Mouse (Mus musculus) hindlimb bud, embryonic 11.5 days (tissue): Measurements from ENCODE around the gene Msh4.
A peak's percentile ranks its signal among the peaks of the same experiment; 100 is the strongest.
"Not testable (repeated sequence)": the region's sequence is repeated elsewhere in the genome, so short reads cannot be mapped to it uniquely, and the experiment has no call there.

ENCODE experiments used
- DNase-seq: peaks from one replicate; pipeline ENCODE4 v3.0.0-alpha.2; 2012; ENCODE audit warnings: low read depth, low spot score; ENCODE audit errors: extremely low spot score

The Msh4 gene

DNA sequence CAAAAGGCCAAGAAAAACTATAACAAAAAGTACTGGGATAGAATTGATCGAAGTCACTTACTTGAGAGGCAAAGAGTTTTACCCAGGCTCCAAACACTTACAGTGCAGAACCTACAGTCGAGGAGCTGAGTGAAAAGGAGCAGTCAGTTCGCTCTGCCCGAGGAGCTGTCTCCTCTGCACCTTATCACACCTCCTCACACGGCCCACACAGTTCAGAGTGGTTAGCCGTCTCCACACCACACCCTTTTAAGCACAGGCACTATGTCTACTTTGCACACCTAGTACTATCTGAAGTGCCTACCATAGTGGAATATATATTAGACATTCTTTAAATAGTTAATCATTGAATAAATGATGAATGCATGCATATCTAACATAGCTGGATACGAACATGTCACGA, 53.7 kb downstream of the Msh4 start:
- DNase-seq, result no peak

- DNase-seq, result no peak
Measured at GRCm38 (mm10) chr3:153850759-153851158, 55.2 kb downstream of the Msh4 start.

GRCm38 (mm10) chr3:153849368-153850015, 56.4 kb downstream of the Msh4 start:
- no peak for DNase-seq

DNA sequence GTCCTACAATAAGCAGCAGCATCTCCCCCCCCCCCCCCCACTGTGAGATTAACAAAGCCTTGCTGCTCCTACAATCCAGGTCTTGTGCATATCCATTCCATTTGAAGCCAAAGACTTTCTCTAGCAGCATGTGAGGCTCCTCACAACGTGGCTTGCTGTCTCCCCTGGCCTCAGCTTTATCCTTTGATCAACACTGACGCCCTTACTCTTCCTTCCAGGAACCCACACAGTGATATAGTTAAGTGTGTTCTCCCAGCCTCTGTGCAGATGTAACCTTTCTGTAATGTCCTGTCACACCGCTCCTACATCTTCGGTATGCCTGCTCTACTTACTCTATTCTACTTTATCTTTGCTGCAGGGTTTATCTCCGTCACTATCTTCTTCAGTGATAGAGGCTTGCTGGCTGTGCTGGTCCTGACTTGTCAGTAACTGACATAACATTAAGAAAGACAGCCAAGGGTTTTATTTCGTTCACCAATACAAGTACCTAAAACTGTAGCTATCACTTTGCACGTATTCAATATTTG, 58.7 kb downstream of the Msh4 start:
- DNase-seq, result no peak

- DNase-seq, result no peak
Measured at GRCm38 (mm10) chr3:153846109-153846508, 59.8 kb downstream of the Msh4 start.

- DNase-seq, result no peak
Measured at GRCm38 (mm10) chr3:153845500-153845899, 60.4 kb downstream of the Msh4 start.

GRCm38 (mm10) chr3:153844757-153845156, 61.2 kb downstream of the Msh4 start:
- no peak for DNase-seq

DNA sequence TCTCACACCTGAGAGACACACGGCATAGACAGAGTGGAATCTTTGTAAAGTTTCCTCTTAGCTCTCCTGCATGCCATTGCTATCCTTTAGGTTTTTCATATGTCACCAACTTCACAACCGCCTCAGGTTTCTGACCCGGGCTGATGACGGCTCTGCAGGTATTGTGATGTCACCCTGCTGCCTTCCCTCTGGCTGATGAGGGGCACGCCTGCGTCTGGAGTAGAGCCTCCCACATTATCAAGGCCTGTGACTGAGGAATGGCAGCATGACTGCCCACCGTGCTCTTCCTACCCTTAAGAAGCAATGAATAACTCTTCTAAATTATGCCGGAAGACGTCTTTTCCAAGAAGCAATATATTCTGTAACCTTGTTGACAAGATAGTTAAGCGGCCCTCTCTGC, 61.9 kb downstream of the Msh4 start, which contains the start of gene Asb17:
Gene Asb17, plus strand, starts transcription at position 180 of the 400 bp plus-strand sequence.
- DNase-seq, result no peak

GRCm38 (mm10) chr3:153837593-153837992, 68.3 kb downstream of the Msh4 start:
- DNase-seq, result no peak

- DNase-seq, result no peak
Measured at GRCm38 (mm10) chr3:153836316-153836715, 69.6 kb downstream of the Msh4 start.

DNA sequence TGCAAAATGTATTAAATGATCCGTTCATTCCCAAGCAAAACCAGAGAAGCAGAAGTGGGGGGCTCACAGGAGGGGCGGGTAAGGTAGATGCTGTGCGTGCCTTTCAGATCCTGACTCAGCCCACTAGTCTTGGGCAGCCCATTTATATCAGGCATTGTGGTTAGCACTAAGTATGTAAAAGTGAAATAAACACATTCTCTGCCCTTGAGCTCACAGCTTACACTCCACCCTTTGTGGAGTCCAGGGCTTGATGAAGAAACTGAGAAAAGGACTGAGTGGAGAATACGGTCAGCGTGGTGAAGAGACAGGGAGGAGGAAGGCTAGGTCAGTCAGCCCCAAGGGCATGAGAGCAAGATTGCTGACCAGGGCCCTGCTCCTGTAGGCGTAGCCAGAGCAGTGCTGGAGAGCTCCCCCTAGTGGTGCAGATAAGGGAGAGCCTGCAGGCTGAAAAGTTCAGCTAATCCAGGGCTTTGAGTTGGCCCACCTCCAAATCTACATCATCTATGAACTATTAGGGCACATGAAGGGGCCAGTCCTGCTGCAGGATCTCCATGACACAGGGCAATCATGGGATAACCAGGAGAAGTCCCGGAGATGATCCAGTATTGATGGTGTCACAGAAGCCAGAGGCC, 70.4 kb downstream of the Msh4 start:
- DNase-seq, result peak; percentile 54

- no peak for DNase-seq
Measured at GRCm38 (mm10) chr3:153834071-153834470, 71.9 kb downstream of the Msh4 start.

DNA sequence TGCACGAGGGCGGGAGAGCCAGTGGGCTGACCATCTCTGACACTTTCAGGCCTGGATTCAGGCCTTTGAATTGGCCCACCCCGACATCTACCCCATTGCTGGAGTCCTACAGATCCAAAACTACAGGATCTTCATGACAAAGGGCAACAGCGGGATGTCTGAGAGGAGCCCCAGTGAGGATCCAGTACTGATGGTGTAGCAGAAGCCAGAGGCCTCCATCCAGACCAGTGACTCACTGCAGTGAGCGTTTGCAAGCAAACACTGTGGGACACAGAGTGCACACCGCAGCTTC, 73.3 kb downstream of the Msh4 start:
- no peak for DNase-seq

GRCm38 (mm10) chr3:153831873-153832653, 73.9 kb downstream of the Msh4 start:
- no peak for DNase-seq

DNA sequence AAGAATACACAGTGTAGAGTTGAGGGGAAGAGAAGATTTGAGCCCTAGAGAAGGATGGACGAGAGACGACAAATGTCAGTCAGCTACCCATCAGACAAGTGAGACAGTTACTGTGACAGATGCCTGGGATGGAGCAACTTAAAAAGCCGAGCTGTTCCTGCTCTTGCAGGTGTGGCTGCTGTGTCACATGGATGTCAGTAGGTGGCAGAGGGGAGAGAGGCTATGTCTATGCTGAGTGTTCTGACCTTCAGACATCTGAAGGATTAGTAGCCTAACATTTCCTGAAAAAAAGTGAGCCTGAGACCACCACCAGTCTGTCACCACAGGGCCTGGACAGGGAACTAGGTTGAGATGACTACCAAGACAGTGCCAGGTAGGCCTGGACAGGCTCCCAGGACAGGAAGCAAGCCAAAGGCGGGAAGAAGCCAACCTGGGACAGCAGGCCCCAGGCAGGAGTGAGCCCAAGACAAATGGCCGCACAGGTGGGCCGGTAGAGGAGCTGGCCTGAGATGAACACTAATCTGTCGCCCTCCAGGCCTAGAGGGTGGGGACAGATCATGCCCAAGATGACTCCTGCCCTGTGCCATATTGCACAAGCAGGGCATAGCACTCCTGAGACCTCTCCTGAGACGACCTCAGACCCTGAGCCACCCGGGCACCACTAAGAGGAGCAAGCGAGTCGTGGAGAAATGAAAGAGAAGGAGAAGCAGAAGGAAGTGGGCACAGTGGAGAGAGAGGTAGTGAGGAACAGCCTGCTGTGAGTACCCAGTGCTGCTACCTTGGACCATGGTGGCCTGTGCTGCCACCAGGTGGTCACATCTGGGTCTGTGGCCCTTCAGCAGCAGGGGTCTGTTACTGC, 74.7 kb downstream of the Msh4 start:
- no peak for DNase-seq

DNA sequence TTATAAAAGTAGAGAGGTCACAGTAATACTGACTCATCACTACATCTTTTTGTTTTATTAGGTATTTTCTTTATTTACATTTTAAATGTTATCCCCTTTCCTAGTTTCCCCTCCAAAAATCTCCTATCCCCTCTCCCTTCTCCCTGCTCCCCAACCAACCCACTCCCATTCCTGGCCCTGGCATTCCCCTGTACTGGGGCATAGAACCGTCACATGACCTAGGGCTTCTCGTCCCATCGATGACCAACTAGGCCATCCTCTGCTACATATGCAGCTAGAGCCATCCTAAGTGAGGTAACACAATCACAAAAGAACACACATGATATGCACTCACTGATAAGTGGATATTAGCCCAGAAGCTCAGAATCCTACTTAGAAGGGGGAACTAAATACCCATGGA, 76.2 kb downstream of the Msh4 start:
- not testable (repeated sequence) for DNase-seq

DNA sequence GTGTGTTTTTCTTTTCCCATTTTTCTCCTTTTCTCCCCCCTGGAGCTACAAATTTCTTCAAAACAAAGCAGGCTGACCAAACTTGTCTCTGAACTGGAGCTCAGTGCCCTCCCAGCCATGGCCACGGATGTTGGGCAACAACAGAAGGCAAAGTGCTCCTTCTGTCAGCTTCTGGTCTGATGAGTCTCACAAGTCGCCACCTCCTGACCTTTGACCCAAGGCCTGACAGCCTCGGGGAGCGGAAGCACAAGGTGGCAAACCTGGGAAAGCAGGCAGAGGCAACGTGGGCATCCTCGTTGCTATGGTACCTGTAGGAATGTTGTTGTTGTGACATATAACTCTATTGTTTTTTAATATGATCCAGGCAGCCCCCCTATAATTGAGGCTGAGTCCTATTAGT, 79.3 kb downstream of the Msh4 start:
- DNase-seq, result no peak

GRCm38 (mm10) chr3:153825197-153825596, 80.7 kb downstream of the Msh4 start:
- no peak for DNase-seq

GRCm38 (mm10) chr3:153823671-153824515, 82.0 kb downstream of the Msh4 start:
- DNase-seq, result no peak

GRCm38 (mm10) chr3:153819438-153819837, 86.5 kb downstream of the Msh4 start:
- DNase-seq, result no peak
